Mouse (Mus musculus) heart, adult 2 months (tissue): Measurements from ENCODE around the gene Opalin. TPM values are rescaled to one million over a fixed set of nuclear protein-coding genes. Genes with fewer than 3 reads are reported as not detected.

Experiments
- DNase-seq, 2 experiments: peaks; one replicate each; pipeline ENCODE4 v3.0.0; 2021
- H3K27ac ChIP-seq: fragments of 200-600 bp; 2 replicates; pipeline ENCODE4 v1.8.1; 2022
- H3K27me3 ChIP-seq: fragments of 200-500 bp; 2 replicates; pipeline ENCODE4 v1.6.1; 2012; ENCODE audit warnings: mild to moderate bottlenecking, low read length, inconsistent platforms, mixed read lengths; ENCODE audit not compliant: control insufficient read depth, insufficient read depth
- H3K36me3 ChIP-seq: fragments of 200-500 bp; 2 replicates; pipeline ENCODE4 v1.6.1; 2012; ENCODE audit warnings: low read length, inconsistent platforms; ENCODE audit not compliant: control insufficient read depth, insufficient read depth
- H3K4me1 ChIP-seq: fragments of 200-500 bp; 2 replicates; pipeline ENCODE4 v1.6.1; 2011; ENCODE audit warnings: low read length; ENCODE audit not compliant: control insufficient read depth, insufficient read depth
- H3K4me3 ChIP-seq: fragments of 200-600 bp; 2 replicates; pipeline ENCODE4 v1.8.1; 2022
- H3K79me2 ChIP-seq: fragments of 200-500 bp; replicated peaks from 2 replicates; pipeline ENCODE4 v1.6.1; 2012; ENCODE audit warnings: mild to moderate bottlenecking, inconsistent platforms, low read length, moderate library complexity, mixed read lengths; ENCODE audit not compliant: control insufficient read depth, insufficient read depth
- H3K9ac ChIP-seq: fragments of 200-500 bp; 2 replicates; pipeline ENCODE4 v1.6.1; 2012; ENCODE audit warnings: low read depth, mild to moderate bottlenecking, control low read depth, inconsistent platforms, low read length, mixed read lengths
- CTCF ChIP-seq: fragments of 200-600 bp; IDR thresholded peaks from 2 replicates; pipeline ENCODE4 v1.8.1; 2022; ENCODE audit warnings: antibody characterized with exemption, mild to moderate bottlenecking, moderate library complexity
- EP300 ChIP-seq: fragments of 200-500 bp; IDR thresholded peaks from 2 replicates; pipeline ENCODE4 v1.6.1; 2011; ENCODE audit warnings: low read depth, low read length, control low read depth; ENCODE audit not compliant: insufficient read depth
- POLR2A ChIP-seq: fragments of 200-500 bp; IDR thresholded peaks from 2 replicates; pipeline ENCODE4 v1.6.1; 2011; ENCODE audit warnings: mild to moderate bottlenecking, low read depth, low read length, control low read depth; ENCODE audit not compliant: insufficient read depth
- WGBS: fragments of 180-500 bp; shearing (Covaris S2); methylation state at CpG from one replicate; pipeline ENCODE4 v1.1.7; 2018; 5-methylcytosine and 5-hydroxymethylcytosine counted together
- intact Hi-C: fragments of 180-260 bp; cut with DNase I; formaldehyde crosslinking; loops from one replicate; pipeline ENCODE4 v1.15.1; 2025
- polyA plus RNA-seq: library from polyadenylated mRNA; depleted of rRNA; stranded (reverse); fragments of >200 nt; gene quantifications from 2 replicates; pipeline ENCODE4 v1.2.3, GENCODE M21; 2012
- total RNA-seq, 2 experiments: library from RNA; stranded (reverse); gene quantifications; 2 replicates each; pipeline ENCODE4 v1.2.3; 2021

Opalin gene
- total and polyA plus RNA-seq, 3 experiments = not detected

GRCm38 (mm10) chr19:41088491-41088890, 11.6 kb upstream of the Opalin start:
- Histone ChIP-seq H3K27ac (no peak overlapping the region), H3K4me1 (no peaks in the 10 kb centered on the region), H3K9ac (no peak overlapping the region), H3K4me3 (no peak overlapping the region), H3K36me3 (no peaks in the 10 kb centered on the region), H3K79me2 (no peaks in the 10 kb centered on the region), H3K27me3 (no peaks in the 10 kb centered on the region)
- intact Hi-C loops = loop anchor here (5.0 kb wide), 2 partner anchors 119 to 674 kb away; partner anchors contain the start of gene Tll2
- no peak for DNase-seq
- 41% methylated on average over 18 of the region's 18 CpGs for WGBS
- TF ChIP-seq CTCF (no peak), EP300 (no peak), POLR2A (no peak)

- no peak overlapping the region for H3K9ac ChIP-seq
- no peak overlapping the region for H3K27ac ChIP-seq
Measured at GRCm38 (mm10) chr19:41087901-41088300, 11.0 kb upstream of the Opalin start.

GRCm38 (mm10) chr19:41086700-41087099, 9.8 kb upstream of the Opalin start:
- TF ChIP-seq CTCF (peak; percentile 83), EP300 (no peak)
- 3% methylated on average over 2 of the region's 2 CpGs for WGBS
- Histone ChIP-seq H3K27me3 (no peaks in the 10 kb centered on the region), H3K4me1 (no peaks in the 10 kb centered on the region), H3K79me2 (no peaks in the 10 kb centered on the region), H3K9ac (no peak overlapping the region), H3K27ac (no peak overlapping the region), H3K36me3 (no peaks in the 10 kb centered on the region), H3K4me3 (no peak overlapping the region)
- peak; percentile 58 to 63 for DNase-seq
- intact Hi-C loops = loop anchor here (2.0 to 5.0 kb wide), 3 partner anchors 121 to 676 kb away; partner anchors contain the start of gene Tll2

More at GRCm38 (mm10) chr19:41087901-41088300, 11.0 kb upstream of the Opalin start:
- WGBS = 49% methylated on average over 4 of the region's 4 CpGs
- no peaks in the 10 kb centered on the region for H3K79me2 ChIP-seq
- no peak overlapping the region for H3K4me3 ChIP-seq
- no peaks in the 10 kb centered on the region for H3K4me1 ChIP-seq
- H3K27me3 ChIP-seq = no peaks in the 10 kb centered on the region
- DNase-seq = no peak
- TF ChIP-seq POLR2A (no peak), CTCF (no peak), EP300 (no peak)
- H3K36me3 ChIP-seq = no peaks in the 10 kb centered on the region
- intact Hi-C loops = loop anchor here (2.0 to 5.0 kb wide), 3 partner anchors 119 to 674 kb away; partner anchors contain the start of gene Tll2

- H3K4me1 ChIP-seq = no peaks in the 10 kb centered on the region
- WGBS = 82% methylated on average over 6 of the region's 6 CpGs
- no peak overlapping the region for H3K4me3 ChIP-seq
- H3K9ac ChIP-seq = no peak overlapping the region
- intact Hi-C loops = loop anchor here (2.0 to 5.0 kb wide), 3 partner anchors 121 to 676 kb away; partner anchors contain the start of gene Tll2
- no peaks in the 10 kb centered on the region for H3K36me3 ChIP-seq
- no peaks in the 10 kb centered on the region for H3K79me2 ChIP-seq
- H3K27ac ChIP-seq = no peak overlapping the region
- TF ChIP-seq POLR2A = no peak
- TF ChIP-seq EP300 = no peak
- TF ChIP-seq CTCF = no peak
- DNase-seq = no peak
- no peaks in the 10 kb centered on the region for H3K27me3 ChIP-seq
Measured at GRCm38 (mm10) chr19:41086289-41086688, 9.4 kb upstream of the Opalin start.

- TF ChIP-seq CTCF (no peak), EP300 (no peak), POLR2A (no peak)
- 79% methylated on average over 14 of the region's 14 CpGs for WGBS
- intact Hi-C loops = no loop called here
Measured at GRCm38 (mm10) chr19:41083646-41084045, 6.7 kb upstream of the Opalin start.

GRCm38 (mm10) chr19:41081589-41081988, 4.7 kb upstream of the Opalin start:
- WGBS = 53% methylated on average over 3 of the region's 3 CpGs
- H3K27ac ChIP-seq = no peak overlapping the region
- no peak for DNase-seq
- H3K79me2 ChIP-seq = no peaks in the 10 kb centered on the region
- H3K9ac ChIP-seq = no peak overlapping the region
- no peaks in the 10 kb centered on the region for H3K4me1 ChIP-seq
- TF ChIP-seq EP300 (no peak), CTCF (no peak), POLR2A (no peak)
- H3K36me3 ChIP-seq = no peaks in the 10 kb centered on the region
- intact Hi-C loops = no loop called here
- no peak overlapping the region for H3K4me3 ChIP-seq
- no peaks in the 10 kb centered on the region for H3K27me3 ChIP-seq

More at GRCm38 (mm10) chr19:41083646-41084045, 6.7 kb upstream of the Opalin start:
- Histone ChIP-seq H3K36me3 (no peaks in the 10 kb centered on the region), H3K4me1 (no peaks in the 10 kb centered on the region), H3K4me3 (no peak overlapping the region), H3K79me2 (no peaks in the 10 kb centered on the region), H3K27ac (no peak overlapping the region), H3K9ac (no peak overlapping the region), H3K27me3 (no peaks in the 10 kb centered on the region)
- no peak for DNase-seq
